Mouse (Mus musculus) hindbrain, embryonic 12.5 days (tissue): ENCODE measurements around the gene Gkn3. TPM values are rescaled to one million over a fixed set of nuclear protein-coding genes. Genes with fewer than 3 reads are reported as not detected.

Source experiments
- ATAC-seq: fragments of 200-750 bp; cut with Nextera tagmentation; 2 replicates; pipeline ENCODE4 v1.8.0; 2017; ENCODE audit warnings: moderate TSS enrichment; ENCODE audit not compliant: low FRiP score
- H3K27ac ChIP-seq: fragments of 300-500 bp; sonication (generic); 2 replicates; pipeline ENCODE4 v1.5.1; 2016; ENCODE audit warnings: mild to moderate bottlenecking
- H3K27me3 ChIP-seq: fragments of 300-500 bp; sonication (generic); 2 replicates; pipeline ENCODE4 v1.6.1; 2016; ENCODE audit warnings: mild to moderate bottlenecking
- H3K36me3 ChIP-seq: fragments of 300-500 bp; sonication (generic); 2 replicates; pipeline ENCODE4 v1.6.1; 2016; ENCODE audit warnings: mild to moderate bottlenecking
- H3K4me1 ChIP-seq: fragments of 300-500 bp; sonication (generic); 2 replicates; pipeline ENCODE4 v1.6.1; 2016
- H3K4me2 ChIP-seq: fragments of 300-500 bp; sonication (generic); replicated peaks from 2 replicates; pipeline ENCODE4 v1.6.1; 2016; ENCODE audit warnings: mild to moderate bottlenecking
- H3K4me3 ChIP-seq: fragments of 300-500 bp; sonication (generic); 2 replicates; pipeline ENCODE4 v1.5.1; 2016; ENCODE audit warnings: mild to moderate bottlenecking
- H3K9ac ChIP-seq: fragments of 300-500 bp; sonication (generic); 2 replicates; pipeline ENCODE4 v1.6.1; 2016; ENCODE audit warnings: mild to moderate bottlenecking, moderate library complexity
- H3K9me3 ChIP-seq: fragments of 300-500 bp; sonication (generic); replicated peaks from 2 replicates; pipeline ENCODE4 v1.6.1; 2016; ENCODE audit warnings: mild to moderate bottlenecking
- WGBS: fragments of 180-500 bp; shearing (Covaris S2); methylation state at CpG from one replicate; pipeline ENCODE4 v1.1.7; 2016; 5-methylcytosine and 5-hydroxymethylcytosine counted together
- polyA plus RNA-seq: library from polyadenylated mRNA; unstranded; fragments of >200 nt; fragmentation: Nextera tagmentation; extraction: Ambion mirVana; gene quantifications from 2 replicates; pipeline ENCODE4 v1.2.1, GENCODE M21; 2016

Gene Gkn3
- polyA plus RNA-seq, 1 experiment from 2014 or later = 0.26 TPM

DNA sequence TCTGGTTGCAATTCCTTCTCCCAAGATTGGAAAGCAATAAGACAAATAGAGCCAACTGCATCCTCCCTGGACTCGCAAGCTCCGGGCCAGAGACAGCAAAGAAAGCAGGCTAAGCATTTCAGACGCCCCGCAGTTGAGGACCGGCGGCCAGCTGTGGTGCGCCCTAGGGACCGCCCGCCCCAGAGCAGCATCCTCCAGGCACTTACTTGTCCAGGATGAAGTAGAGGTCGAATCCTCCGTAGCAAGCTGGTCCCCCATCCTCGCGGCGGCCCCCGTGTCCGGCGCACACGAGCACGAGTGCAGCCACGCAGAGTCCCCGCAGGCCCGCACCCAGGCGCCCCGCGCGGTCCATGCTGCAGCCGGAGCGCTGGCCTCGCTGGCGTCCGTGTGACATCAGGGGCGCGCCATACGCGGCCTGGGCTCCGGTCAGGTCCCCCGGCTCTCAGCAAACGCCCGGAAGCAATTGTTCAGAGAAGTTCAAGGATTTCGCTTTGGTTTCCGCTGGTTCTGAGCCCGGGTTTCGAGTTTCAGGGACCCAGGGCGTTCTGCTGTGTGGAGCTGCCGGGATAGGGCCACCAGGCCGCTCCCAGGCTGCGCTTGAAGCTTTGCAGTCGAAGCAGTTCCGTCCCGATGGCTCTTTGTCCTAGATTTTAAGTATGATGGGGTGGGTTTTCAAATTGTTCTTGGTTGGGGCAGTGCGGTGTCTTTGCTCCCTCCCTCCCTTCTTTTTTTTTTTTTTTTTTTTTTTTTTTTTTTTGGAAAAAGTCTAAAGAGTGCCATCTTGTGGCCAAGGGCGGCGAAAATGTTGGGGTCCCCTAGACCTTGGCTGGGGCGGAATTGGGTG, 53.4 kb downstream of the Gkn3 start, which contains the start of gene Antxr1:
Antxr1 (minus strand) TSS at position 731 of the 844 bp plus-strand sequence.
- WGBS = under 1% methylated on average over 51 of the region's 54 CpGs
- Histone ChIP-seq H3K27me3 (peaks cover 6% of the 10 kb centered on the region; the same call in 1 of the 2 replicates), H3K4me1 (peaks cover 17% of the 10 kb centered on the region), H3K36me3 (no peaks in the 10 kb centered on the region), H3K4me2 (peak within 1 kb of the TSS; percentile 86), H3K9ac (peak within 1 kb of the TSS; percentile 79), H3K27ac (peak within 1 kb of the TSS; percentile 64), H3K4me3 (peak within 1 kb of the TSS; percentile 78), H3K9me3 (no peaks in the 10 kb centered on the region)
- peak; percentile 75 for ATAC-seq

GRCm38 (mm10) chr6:87334361-87335090, 54.2 kb downstream of the Gkn3 start:
- Histone ChIP-seq H3K9ac (peak overlapping the region; percentile 79), H3K27ac (peak overlapping the region; percentile 30; the same call in 1 of the 2 replicates), H3K4me2 (peak overlapping the region; percentile 86), H3K4me3 (peak overlapping the region; percentile 78), H3K36me3 (no peaks in the 10 kb centered on the region), H3K27me3 (peaks cover 6% of the 10 kb centered on the region; the same call in 1 of the 2 replicates), H3K9me3 (no peaks in the 10 kb centered on the region), H3K4me1 (peaks cover 20% of the 10 kb centered on the region)
- ATAC-seq = no peak
- 13% methylated on average over 11 of the region's 11 CpGs for WGBS

Other genes starting within 250 kb of the Gkn3 start
- 5.0 and 5.1 TPM in 2 replicates for gene Antxr1, start 53.1 kb downstream of the Gkn3 start, polyA plus RNA-seq
- not detected in 2 replicates for gene Gkn1, start 38.0 kb downstream of the Gkn3 start, polyA plus RNA-seq
- not detected in 2 replicates for gene Gkn2, start 15.6 kb downstream of the Gkn3 start, polyA plus RNA-seq
- gene Bmp10, start 40.1 kb upstream of the Gkn3 start, polyA plus RNA-seq = not detected in 2 replicates
- 2.3 and 2.8 TPM in 2 replicates for gene Arhgap25, start 144.3 kb upstream of the Gkn3 start, polyA plus RNA-seq
- 3.4 TPM in 2 replicates for gene Prokr1, start 201.8 kb upstream of the Gkn3 start, polyA plus RNA-seq